Mouse (Mus musculus) adrenal gland, postnatal 4 days (tissue): ENCODE measurements around the gene Syne3. TPM values are rescaled to one million over a fixed set of nuclear protein-coding genes. Genes with fewer than 3 reads are reported as not detected.

ENCODE experiments used
- DNase-seq, 2 experiments: peaks; one replicate each; pipeline ENCODE4 v3.0.0; 2021 to 2022; ENCODE audit warnings: low spot score in 2 of 2, mixed read lengths in 2 of 2
- total RNA-seq, 2 experiments: library from RNA; stranded (reverse); gene quantifications; 2 replicates each; pipeline ENCODE4 v1.2.3; 2021

Gene Syne3
- total RNA-seq, 2 experiments from 2014 or later, result 11.3 to 11.7 TPM

DNA sequence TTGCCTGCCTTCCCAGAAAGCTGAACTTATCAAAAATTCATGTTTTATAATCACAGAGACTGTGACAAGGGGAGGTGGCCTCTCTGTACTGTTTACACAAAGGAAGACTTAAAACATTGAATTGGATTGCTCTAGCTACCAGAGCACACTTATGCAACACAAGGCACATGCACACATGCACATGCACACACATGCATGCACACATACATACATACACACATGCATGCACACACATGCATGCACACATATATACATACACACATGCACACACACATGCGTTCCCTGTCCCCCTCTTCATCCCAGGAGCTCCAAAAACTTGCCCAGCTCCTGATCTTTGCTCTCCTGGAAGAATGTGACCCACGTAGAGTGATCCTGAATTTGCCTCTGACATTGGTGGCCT is 83.8 kb downstream of the Syne3 start:
- no peak for DNase-seq

DNA sequence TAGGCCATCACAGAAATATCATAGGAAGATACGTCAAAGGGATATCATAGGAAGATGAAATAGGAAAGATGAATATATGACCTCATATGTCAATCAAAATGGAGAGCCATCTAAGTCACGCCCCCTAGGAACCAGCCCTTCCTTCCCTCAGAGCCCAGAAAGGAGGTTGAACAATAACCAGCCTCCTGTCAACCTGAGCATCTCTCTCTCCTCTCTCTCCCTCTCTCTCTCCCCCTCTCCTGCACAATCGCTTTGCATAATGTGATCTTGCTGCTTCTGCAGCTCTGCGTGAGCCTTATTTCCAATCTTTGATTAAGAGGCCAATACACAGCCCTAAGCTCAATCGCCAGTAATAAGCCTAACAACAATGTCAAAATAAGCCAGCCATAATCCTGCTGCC is 84.6 kb downstream of the Syne3 start:
- no peak for DNase-seq

DNA sequence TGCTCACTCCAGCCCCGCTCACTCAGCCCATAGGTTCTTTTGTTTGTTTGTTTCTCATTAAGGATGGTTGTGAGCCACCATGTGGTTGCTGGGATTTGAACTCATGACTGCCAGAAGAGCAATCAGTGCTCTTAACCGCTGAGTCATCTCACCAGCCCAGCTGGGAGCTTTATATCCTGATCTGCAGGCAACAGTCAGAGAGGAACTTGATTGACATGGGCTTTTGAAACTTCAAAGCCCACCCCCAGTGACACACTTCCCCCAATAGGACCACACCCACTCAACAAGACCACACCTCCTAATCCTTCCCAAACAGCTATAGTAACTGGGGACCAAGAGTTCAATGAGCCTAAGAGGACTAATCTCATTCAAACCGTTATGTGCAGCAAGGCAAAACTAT is 85.1 kb downstream of the Syne3 start:
- no peak for DNase-seq

DNA sequence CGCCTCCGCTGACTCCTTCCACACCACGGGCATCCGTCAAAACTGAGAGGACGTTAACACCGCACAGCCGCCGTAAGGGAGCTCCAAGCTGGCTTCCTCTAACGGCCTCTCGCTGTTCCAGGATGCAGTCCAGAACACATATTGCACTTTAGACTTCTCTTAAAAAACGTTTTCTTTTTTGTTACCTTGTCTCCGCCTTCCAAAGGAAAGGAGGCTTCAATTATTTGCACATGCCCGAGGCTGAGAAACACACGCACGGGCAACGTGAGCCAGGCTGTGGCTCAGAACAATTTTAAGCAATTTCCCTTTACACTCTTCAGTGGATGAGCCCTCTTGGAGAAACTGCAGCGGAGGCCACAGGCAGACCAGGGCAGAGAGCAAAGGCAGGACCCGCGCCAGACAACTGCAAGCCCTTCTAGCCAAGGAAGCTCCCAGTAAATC is 85.6 kb downstream of the Syne3 start:
- DNase-seq, result no peak

DNA sequence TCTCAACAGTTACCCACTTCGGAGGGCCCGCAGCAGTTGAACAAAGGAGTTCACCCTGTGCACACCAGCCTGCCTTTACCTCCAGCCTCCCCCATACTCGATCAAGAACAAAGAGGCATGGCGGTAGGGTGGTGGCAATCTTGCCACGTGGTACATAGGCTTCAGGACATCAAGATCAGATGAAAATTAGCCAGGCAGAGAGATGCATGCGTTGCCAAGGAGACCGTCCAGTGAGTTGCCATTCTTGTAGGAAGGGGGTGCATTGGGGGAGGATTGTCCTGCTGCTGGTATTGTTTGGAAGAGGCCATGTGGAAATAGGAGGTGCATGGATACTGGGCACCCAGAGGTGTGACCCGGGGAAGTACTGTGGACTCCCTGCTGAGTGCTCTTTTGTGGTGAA is 87.0 kb downstream of the Syne3 start:
- DNase-seq, result no peak

DNA sequence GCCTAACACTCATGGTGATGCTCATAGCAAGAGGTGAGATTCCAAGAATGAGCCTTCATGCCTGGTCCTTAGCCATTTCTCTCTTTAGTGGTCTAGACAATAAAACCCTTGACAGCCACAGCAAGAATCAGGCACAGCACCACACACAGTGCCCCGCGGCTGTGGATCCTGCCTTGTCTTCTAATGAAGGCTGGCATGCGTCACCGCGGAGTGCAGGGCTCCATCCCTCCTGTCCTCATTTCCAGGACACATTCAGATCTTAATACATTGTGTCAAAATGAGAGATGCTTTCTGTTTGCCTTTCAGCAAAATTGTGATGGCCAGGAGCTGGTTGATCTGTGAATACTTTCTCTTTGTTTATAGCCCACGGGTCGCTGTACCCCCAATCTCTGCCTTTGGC is 88.5 kb downstream of the Syne3 start:
- DNase-seq, result no peak

DNA sequence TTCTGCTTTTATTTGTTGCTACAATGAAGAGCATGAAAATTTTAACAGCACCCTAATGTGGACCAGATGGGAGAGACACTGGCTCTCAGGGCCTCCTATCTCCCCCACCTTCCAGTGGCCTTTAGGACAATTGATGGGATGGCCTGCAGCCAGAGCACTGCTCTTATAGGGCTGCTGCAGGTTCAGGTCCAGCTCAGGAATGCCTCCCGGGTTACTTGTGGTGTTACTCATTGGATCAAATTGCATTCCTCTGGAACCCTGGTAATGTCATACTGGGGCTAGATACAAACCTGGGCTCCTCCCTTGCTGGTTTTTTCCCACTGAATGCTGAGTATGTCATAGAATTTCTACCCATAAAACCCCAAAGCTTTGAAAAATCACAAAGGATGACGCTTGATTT is 90.4 kb downstream of the Syne3 start:
- no peak for DNase-seq

DNA sequence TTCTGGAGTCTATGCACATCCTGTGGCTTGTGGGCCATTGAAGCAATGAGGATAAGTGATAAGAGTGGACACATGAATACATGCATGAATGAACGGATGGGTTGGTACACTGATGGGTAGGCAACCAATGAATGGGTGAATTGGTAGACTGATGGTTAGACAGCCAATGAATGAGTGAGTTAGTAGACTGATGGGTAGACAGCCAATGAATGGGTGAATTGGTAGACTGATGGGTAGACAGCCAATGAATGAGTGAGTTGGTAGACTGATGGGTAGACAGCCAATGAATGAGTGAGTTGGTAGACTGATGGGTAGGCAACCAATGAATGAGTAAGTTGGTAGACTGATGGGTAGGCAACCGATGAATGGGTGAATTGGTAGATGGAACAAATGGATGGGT is 91.7 kb downstream of the Syne3 start:
- no peak for DNase-seq

DNA sequence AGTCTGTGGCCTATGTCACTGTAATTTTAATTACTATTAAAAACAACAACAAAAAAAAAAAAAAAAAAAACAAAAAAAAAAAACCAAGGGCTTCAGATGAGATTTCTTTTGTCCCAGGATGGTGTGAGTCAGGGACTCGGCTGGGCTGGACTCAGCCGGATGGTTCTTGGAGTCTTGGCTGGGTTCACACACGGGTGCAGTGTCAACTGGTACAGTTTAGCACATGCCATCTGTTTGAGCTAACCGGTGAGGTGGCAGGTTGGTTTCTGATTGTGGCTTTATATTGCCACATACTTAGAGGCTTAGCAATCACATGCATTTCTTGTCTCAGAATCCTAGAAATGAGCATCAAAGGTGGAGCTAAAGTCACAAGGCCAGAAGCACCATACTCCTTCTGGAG is 92.3 kb downstream of the Syne3 start:
- no peak for DNase-seq

DNA sequence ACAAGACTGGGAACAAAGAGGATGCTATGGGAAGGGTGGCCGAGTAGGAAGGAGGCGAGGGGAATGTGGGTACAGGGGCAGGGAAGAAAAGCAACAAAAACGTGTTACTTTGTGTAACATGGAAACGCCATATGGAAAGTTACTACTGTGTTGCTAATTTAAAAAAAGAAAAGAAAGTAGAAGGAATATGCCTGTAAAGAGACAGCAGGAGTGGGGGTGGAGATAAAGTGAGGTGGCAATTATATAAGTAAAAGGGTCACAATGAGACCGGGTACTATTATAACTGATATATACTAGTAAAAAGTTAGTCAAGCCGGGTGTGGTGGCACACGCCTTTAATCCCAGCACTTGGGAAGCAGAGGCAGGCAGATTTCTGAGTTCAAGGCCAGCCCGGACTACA is 92.8 kb downstream of the Syne3 start:
- DNase-seq, result no peak

DNA sequence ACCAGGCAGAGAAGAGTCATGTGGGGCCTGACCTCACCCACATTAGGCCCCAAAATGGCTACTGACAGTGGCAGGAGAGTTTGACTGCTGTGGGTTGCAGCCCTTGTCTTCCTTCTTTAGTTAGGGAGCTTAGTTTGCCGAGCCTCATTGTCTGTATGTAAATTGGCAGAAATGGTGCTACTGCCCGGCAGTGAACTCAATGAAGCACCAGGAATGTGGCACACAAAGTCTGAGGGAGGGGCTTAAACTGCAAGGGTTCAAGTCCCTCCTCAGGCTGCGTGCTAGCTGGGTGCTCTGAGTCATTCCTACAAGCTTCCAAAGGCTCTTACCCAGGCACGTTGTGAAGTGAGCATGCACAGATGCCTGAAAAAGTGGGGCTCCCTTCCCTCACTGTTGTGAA is 93.9 kb downstream of the Syne3 start:
- DNase-seq, result no peak

DNA sequence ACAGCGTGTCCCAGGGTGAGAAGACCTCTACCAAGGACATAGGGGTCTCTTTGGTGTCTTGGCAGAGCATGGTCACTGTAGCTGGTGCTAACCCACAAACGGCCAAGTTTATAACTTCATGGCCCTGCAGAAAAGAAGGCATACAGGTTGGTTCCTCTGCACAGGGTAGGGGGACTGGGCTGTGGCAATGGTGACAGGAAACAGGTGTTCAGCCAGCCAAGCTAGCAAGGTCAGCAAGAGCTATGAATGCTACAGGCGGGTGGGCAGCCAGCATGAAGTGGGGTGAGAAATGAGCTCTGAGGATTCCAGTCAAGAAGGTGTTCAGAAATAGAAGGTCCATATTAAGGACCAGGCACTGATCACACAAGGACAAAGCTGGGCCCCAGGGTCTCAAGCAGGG is 96.6 kb downstream of the Syne3 start:
- no peak for DNase-seq

DNA sequence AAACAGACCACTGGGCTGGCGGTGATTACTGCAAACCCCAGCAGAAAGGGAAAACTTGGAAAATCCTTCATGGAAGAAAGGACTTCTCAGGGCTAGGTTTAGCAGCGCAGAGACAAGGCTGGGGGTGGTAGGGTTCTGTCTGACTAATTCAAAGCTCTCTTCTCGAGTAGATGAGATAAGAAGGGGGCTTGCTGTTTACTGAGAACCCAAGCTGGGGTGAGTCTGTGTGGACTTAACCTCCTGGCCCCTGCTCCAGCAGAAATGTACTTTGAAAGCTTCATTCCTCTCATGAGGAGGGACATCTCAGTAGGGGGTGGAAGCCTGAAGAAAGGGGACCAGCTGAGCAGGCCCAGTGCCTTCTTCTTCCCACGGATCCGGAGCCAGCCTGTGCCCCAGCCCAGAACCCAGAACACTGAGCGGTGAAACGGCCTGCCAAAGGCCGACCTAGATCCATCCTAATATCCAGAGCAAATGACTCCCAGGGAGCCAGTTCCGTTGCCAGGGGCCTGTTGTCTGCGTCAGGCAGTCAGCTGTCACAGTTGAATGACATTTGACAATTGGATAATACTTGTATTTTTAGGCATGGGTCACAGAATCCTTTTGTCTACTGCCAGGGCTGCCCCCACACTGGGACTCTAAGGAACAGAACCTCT is 97.2 kb downstream of the Syne3 start:
- no peak for DNase-seq

DNA sequence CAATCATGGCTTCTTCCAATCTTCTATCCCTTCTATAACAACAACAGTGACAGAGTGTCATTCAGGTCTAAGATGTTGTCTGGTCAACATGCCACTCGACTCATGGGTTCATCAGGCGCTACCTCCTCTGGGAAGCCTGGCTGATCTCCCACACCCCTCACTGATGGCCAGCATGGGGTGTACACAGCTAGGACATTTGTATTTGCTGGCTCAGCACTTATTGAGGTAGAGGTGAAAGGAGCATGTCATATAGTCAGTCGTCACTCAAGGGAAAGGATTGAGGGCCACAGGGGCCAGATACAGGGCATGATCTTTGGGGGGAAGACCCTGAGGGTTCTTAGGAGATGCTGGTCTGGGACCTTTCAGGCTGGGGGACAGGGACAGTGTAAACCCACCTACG is 99.9 kb downstream of the Syne3 start:
- DNase-seq, result no peak

DNA sequence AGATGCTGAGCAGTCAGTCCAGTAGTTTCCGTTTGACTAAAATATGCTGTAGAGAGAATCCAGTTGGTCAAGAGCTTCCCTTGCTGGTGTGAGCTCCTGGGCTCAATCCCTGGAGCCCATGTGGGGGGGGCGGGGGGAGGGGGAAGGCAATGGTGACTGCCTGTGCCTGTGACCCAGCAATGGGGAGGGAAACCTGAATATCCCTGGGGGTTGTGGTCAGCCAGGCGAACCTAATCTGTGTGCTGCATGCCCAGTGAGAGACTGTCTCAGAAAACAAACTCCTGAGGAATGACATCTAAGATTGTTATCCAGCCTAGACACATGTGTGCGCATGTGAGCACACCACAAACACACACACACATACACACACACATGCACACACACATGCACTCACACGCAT is 100.6 kb downstream of the Syne3 start:
- no peak for DNase-seq

DNA sequence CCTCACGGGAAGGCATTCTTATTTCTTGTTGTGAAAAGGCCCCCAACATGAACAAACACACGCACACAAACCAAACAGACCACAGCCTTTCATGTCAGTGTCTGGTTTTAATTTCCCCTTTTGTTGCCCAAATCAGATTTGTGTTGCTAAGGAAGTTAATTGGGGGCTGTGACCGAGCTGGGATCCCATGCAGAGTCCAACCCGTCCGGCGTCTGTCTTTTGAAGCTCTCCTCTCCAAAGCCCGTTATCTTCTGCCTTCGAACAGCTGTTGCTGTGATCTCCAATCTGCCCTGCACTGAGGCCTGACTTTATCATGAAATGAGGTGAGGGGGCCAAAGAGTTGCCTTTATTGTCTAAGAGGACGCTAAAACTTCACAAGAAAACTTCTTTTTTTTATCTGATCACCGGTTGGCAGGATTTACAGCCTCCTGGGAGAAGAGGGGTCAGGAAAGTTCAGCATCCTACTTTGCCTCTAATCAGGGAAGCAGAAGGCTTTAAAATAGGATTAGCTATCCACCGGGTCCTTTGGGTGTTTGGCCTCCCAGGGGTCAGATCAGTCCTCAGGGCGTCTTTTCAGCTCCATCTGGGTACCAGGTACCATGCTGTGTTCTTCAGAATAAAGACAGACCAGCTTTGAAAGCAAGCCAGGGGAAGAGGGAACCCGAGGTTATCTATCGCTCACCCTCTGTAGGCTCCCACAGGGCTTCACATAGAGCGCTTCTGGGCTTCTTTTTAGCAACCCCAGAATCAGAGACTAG is 101.4 kb downstream of the Syne3 start:
- no peak for DNase-seq

DNA sequence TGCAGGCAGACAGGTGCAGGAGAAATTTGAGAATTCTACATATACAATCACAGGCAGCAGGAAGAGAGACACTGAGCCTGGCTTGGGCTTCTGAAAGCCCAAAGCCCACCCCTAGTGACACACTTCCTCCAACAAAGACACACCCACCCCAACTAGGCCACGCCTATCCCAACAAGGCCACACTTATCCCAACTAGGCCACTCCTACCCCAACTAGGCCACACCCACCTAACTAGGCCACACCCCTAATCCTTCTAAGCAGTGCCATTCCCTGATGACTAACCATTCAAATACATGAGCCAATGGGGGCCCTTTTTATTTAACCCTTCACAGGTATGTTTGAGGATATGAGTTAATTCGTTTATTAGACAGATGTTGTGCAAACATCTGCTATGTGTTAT is 102.5 kb downstream of the Syne3 start:
- no peak for DNase-seq

DNA sequence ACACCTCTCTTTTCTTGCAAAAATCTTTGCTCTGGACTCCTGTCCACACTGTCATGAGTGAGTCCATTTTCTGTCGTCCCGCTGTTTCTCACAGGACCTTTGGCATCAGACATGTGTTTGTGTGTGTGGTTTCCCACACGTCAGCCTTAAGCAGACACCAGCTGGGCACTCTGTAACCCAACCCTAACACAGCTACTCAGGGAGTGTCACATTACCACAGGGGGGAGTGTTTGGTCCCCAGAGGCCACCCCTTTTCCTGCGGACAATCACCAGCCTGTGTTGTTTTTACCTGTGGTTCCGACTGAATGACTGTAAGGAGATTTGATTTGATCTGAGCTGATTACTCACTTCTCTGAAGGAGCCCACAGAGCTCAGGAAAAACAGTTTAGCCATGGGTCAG is 105.5 kb downstream of the Syne3 start:
- DNase-seq, result no peak

DNA sequence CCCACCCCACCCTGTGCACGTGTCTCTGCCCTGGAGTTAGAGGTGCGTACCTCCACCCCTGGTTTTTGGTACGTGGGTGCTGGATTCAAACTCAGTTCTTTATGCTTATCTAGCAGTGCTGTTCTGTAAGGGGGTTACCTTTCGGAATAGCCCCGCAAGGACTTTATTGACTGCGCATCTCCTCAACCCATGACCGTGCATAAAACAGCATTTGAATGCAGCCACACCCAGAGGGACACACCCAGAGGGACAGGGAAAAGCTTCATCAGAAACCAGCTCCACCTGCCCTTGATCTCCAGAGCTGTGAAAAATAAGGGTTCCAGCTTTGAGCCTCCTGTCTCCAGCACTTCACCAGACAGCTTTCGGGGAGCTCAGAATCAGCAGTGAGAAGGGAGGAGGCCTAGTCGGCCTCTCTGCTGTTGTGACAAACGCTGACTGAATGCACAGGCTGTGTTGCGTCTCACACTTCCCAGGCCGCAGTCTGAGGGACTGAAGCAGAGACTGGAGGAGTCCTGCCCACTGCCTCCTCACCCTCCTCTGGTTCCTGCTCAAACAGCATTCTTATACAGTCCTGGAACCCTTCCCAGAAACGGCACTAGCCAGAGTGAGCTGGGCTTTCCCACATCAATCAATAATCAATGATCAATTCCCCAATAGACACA is 107.1 kb downstream of the Syne3 start:
- DNase-seq, result no peak

DNA sequence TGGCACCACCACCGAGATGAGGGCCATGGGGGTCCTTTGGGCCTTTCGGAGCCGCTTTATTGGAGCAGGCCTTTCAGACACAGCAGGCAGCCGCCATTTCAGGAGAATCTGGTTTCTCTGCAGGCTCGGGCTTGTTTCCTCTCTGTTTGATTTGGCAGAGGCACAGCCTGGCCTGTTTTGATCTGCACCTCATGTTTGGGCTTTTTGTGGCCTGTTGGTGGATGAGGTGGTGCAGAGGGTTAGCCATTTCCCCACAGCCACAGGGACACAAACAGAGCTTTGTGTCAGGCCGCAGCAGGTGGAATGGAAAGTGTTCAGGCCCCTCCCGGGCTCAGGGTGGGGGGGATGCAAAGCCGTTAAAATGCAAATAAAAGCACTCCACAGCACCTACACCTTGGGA is 108.3 kb downstream of the Syne3 start:
- DNase-seq, result no peak

DNA sequence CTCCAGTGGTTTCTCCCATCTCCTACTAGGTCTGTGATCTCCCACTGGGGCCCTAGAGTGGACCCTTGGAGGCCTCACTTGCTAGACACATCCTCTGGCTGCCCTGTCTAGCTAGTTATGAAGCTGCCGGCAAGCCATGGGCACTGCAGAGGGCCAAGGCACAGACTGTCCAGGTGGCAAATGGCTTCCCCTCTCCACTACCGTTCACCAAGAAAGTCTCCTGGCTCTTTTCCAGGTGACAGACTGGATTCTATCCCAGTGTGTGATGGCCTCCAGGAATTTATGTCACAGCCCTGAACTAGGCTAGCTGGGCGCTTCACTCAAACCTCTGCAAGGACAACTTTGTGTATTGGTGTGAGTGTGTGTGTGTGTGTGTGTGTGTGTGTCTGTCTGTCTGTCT is 109.8 kb downstream of the Syne3 start:
- peak in 1 of 2 experiments; percentile 30 for DNase-seq

DNA sequence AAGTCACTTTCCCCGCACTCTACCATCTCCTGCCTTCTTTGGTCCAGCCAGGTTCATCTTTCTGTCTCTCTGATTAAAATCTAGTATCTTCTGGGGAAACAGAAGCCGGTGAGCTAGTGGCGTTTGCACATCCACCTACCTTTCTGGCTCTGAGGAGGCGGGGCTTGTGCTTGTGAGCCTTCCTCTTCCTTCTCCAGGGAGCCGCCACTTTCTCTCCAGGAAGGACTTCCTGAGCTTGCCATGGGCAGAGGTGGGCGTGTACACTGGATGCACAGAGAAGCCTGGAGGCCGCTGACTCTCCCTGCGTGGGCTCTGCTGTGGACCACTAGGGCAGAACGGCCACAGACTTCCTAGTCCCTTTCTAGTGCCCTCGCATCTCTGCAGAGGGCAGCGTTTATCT is 110.4 kb downstream of the Syne3 start:
- no peak for DNase-seq

DNA sequence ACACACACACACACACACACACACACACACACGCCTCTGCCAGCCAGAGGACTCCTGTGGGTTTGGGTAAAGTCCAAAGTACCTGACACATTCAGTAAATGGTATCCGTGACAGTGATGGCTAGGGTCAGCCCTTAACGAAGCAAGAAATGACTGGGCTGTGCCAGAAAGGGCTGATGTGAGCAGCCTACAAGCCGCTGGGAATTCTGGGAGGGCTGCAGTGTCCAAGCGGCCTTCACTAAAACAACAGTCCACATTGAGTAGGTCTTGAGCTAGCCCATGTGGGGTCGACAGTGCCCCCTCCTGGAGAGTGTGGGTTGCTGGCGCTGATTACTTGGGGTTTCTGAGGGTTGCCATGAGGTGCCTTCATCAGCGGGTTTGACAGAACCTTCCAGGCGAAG is 110.9 kb downstream of the Syne3 start:
- no peak for DNase-seq
